Mouse (Mus musculus) limb, embryonic 11.5 days (tissue): ENCODE measurements around the gene Ipo9. TPM values are rescaled to one million over a fixed set of nuclear protein-coding genes. Genes with fewer than 3 reads are reported as not detected.

ENCODE experiments used
- ATAC-seq: fragments of 200-750 bp; cut with Nextera tagmentation; 2 replicates; pipeline ENCODE4 v1.8.0; 2017; ENCODE audit warnings: low read depth; ENCODE audit not compliant: insufficient number of reproducible peaks, low FRiP score, low TSS enrichment
- DNase-seq: peaks from one replicate; pipeline ENCODE4 v3.0.0-alpha.2; 2015; ENCODE audit warnings: low spot score
- H3K27ac ChIP-seq: fragments of 300-500 bp; sonication (generic); replicated peaks from 2 replicates; pipeline ENCODE4 v1.5.1; 2014; ENCODE audit warnings: low read depth, mild to moderate bottlenecking, low read length
- H3K27me3 ChIP-seq: fragments of 300-500 bp; sonication (generic); 2 replicates; pipeline ENCODE4 v1.6.1; 2014; ENCODE audit warnings: mild to moderate bottlenecking, low read length, mixed read lengths; ENCODE audit not compliant: control insufficient read depth, insufficient read depth
- H3K36me3 ChIP-seq: fragments of 300-500 bp; sonication (generic); 2 replicates; pipeline ENCODE4 v1.6.1; 2014; ENCODE audit warnings: mild to moderate bottlenecking, low read length, moderate library complexity, mixed read lengths; ENCODE audit not compliant: control insufficient read depth, insufficient read depth
- H3K4me1 ChIP-seq: fragments of 300-500 bp; sonication (generic); 2 replicates; pipeline ENCODE4 v1.6.1; 2014; ENCODE audit warnings: low read length, mixed read lengths; ENCODE audit not compliant: control insufficient read depth, insufficient read depth
- H3K4me2 ChIP-seq: fragments of 300-500 bp; sonication (generic); 2 replicates; pipeline ENCODE4 v1.6.1; 2014; ENCODE audit warnings: low read depth, mild to moderate bottlenecking, moderate library complexity; ENCODE audit not compliant: severe bottlenecking
- H3K4me3 ChIP-seq: fragments of 300-500 bp; sonication (generic); 2 replicates; pipeline ENCODE4 v1.5.1; 2014; ENCODE audit warnings: low read depth, low read length
- H3K9ac ChIP-seq: fragments of 300-500 bp; sonication (generic); 2 replicates; pipeline ENCODE4 v1.6.1; 2014; ENCODE audit warnings: mild to moderate bottlenecking, low read length
- H3K9me3 ChIP-seq: fragments of 300-500 bp; sonication (generic); 2 replicates; pipeline ENCODE4 v1.6.1; 2016; ENCODE audit warnings: low read length; ENCODE audit not compliant: control insufficient read depth
- WGBS: fragments of 180-500 bp; shearing (Covaris S2); extraction: QIAGEN DNeasy Blood & Tissue Kit; methylation state at CpG from one replicate; pipeline ENCODE4 v1.1.7; 2014; 5-methylcytosine and 5-hydroxymethylcytosine counted together
- polyA plus RNA-seq: library from polyadenylated mRNA; unstranded; fragments of >200 nt; fragmentation: Nextera tagmentation; extraction: Ambion mirVana; gene quantifications from 2 replicates; pipeline ENCODE4 v1.2.1, GENCODE M21; 2014

Gene Ipo9
- polyA plus RNA-seq, 1 experiment from 2014 or later: 191 TPM

DNA sequence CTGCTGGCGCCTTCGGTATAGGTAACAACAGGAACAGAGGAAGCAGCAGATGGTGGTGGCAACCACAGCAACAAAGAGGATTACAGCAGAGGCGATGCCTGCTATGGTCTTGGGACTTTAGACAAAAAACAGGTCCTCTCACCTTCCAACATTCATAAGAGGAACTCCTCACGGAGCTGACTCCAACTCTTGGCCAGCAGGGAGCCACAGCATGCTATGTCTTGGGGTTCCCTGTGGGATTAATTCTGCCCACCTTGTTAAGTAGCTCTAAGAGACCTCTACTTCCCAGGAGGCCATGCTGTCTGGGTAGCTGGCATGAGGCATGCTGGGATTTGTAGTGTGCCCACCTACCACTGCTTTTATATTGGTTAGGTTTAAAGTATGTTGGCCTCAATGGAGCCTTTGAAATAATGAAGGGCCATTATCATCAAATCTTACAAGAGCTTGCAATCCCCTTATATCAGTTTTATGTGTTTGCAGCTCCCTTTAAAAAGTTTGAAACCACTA, 57.1 kb downstream of the Ipo9 start:
- DNase-seq (no peak), ATAC-seq (no peak)
- WGBS: 67% methylated on average over 4 of the region's 4 CpGs
- H3K27ac ChIP-seq: no peak overlapping the region
- H3K4me3 ChIP-seq: no peak overlapping the region
- H3K36me3 ChIP-seq: no peaks in the 10 kb centered on the region; the same call in 1 of the 2 replicates
- no peaks in the 10 kb centered on the region for H3K27me3 ChIP-seq
- no peaks in the 10 kb centered on the region for H3K9me3 ChIP-seq
- peak overlapping the region; percentile 1; the same call in 1 of the 2 replicates for H3K4me2 ChIP-seq
- H3K4me1 ChIP-seq: peaks cover 18% of the 10 kb centered on the region
- no peak overlapping the region for H3K9ac ChIP-seq

DNA sequence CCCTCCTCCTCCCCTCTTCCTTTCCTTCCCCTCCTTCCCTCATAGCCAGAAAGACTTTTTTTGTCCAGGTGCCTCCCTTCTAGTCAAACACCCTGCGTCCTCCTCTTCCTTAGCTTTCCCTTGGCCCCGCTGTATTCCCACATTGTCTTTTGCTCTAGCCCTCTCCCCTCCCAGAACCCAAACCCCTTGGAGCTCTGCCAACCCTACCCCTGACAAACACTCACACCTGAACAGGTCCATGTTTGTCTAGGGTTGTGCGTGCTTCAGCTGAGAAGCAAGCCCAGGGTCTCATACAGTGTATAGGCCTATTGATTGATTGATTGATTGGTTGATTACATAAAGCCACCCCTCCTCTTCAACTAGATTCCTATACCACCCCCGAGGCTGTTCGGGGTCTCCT, 60.9 kb downstream of the Ipo9 start:
- Histone ChIP-seq H3K27me3 (no peaks in the 10 kb centered on the region), H3K4me3 (no peak overlapping the region), H3K36me3 (no peaks in the 10 kb centered on the region; the same call in 1 of the 2 replicates), H3K4me1 (peaks cover 16% of the 10 kb centered on the region; the same call in 1 of the 2 replicates), H3K4me2 (no peak overlapping the region), H3K9ac (no peak overlapping the region), H3K27ac (no peak overlapping the region), H3K9me3 (no peaks in the 10 kb centered on the region)
- DNase-seq (no peak), ATAC-seq (no peak)
- WGBS: 87% methylated on average over 5 of the region's 5 CpGs

DNA sequence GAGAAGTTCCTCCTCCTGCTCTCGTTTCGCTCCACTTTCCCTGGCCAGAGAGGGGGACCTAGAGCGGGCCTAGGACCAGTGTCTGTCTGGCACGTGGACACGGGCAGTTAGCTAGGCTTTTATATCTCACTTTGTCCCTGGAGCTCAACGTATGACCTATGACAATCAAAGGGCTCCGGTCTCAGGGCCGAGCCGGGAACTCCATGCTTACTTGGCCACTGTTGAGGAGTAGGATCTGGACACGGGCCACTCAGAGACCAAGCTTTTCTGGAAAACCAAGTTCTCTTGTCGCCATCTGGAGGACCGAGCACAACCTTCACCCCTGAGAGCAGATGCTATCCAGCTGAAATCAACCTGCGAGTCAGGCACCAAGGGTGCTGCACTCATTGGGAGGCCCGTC, 61.3 kb downstream of the Ipo9 start:
- peak overlapping the region; percentile 32 for H3K4me3 ChIP-seq
- no peak overlapping the region for H3K27ac ChIP-seq
- 9% methylated on average over 14 of the region's 14 CpGs for WGBS

DNA sequence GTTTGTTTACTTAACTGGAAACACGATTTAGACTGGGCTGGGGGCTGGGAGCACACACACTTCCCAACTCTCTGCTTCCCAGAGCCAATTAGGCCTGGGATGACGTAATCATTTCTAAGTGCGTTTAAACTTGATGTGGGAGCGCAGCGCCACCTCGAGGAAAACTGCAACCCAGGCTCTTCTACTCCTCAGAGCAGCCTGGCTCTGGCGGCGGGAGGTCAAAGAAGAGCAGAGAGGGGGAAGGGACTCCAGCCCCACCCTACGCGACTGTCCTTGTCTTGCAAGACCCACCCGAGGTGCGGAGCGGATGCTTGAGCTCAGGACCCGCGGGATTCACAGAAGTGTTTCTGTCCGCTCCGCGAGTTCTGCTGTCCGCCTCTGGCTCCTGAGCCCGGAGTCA, 62.1 kb downstream of the Ipo9 start:
- Histone ChIP-seq H3K9me3 (no peaks in the 10 kb centered on the region), H3K9ac (peak overlapping the region; percentile 48), H3K4me1 (peaks cover 9% of the 10 kb centered on the region; the same call in 1 of the 2 replicates), H3K4me2 (peak overlapping the region; percentile 88), H3K4me3 (peak overlapping the region; percentile 32), H3K27ac (no peak overlapping the region), H3K36me3 (no peaks in the 10 kb centered on the region; the same call in 1 of the 2 replicates), H3K27me3 (no peaks in the 10 kb centered on the region)
- DNase-seq (peak; percentile 92), ATAC-seq (peak; percentile 58)
- WGBS: under 1% methylated on average over 20 of the region's 20 CpGs

More for the DNA sequence above, 61.3 kb downstream of the Ipo9 start:
- Histone ChIP-seq H3K4me2 (peak overlapping the region; percentile 88), H3K9ac (0 out of 2 replicates have a peak overlapping the region, but pooled peaks have one; percentile 48), H3K36me3 (no peaks in the 10 kb centered on the region; the same call in 1 of the 2 replicates), H3K9me3 (no peaks in the 10 kb centered on the region), H3K27me3 (no peaks in the 10 kb centered on the region), H3K4me1 (peaks cover 11% of the 10 kb centered on the region; the same call in 1 of the 2 replicates)
- no peak for ATAC-seq
- DNase-seq: peak; percentile 57

DNA sequence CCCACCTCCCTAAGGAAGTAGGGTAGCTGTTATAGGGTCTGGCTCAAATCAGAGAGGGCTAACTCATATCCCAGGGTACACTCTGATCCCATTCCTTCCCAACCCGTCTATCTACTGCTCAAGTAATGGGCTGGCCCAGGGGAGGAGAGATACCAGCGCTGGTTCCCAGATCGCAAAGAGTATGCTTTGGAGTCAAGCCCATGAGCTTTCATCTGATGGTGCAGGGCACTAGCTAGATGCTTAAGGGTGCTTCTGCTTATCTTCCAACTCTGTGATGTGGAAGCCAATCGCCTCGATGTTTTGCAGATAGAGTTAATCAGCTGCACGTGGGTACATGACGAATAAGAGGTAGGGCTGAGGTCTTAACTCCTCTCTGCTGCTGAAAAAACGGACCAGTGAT, 62.7 kb downstream of the Ipo9 start:
- no peaks in the 10 kb centered on the region for H3K9me3 ChIP-seq
- H3K27me3 ChIP-seq: no peaks in the 10 kb centered on the region
- ATAC-seq (no peak), DNase-seq (no peak)
- peaks cover 9% of the 10 kb centered on the region; the same call in 1 of the 2 replicates for H3K4me1 ChIP-seq
- H3K4me2 ChIP-seq: no peak overlapping the region
- H3K36me3 ChIP-seq: no peaks in the 10 kb centered on the region; the same call in 1 of the 2 replicates
- no peak overlapping the region for H3K9ac ChIP-seq
- H3K27ac ChIP-seq: no peak overlapping the region
- 75% methylated on average over 8 of the region's 8 CpGs for WGBS
- no peak overlapping the region for H3K4me3 ChIP-seq

DNA sequence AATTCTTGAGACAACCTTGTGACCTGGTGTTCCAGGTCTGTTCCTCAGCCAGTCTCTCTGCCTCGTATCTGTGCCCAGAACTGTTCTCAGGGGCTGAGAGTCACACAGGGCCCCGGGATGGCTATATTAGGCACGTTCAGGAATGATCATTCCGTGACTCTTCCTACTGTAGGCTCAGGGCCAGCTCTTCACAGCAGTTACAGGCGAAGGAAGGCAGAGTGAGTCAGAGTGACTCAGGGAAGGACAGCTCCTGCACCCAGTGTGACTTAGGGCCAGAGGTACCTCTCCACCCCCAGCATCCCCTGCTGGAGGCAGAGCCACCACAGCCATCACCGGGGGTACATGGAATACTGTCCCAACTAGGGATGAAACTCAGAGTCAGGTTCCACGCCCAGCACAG, 63.3 kb downstream of the Ipo9 start:
- DNase-seq: no peak
- WGBS: 80% methylated on average over 7 of the region's 7 CpGs
- Histone ChIP-seq H3K4me2 (no peak overlapping the region), H3K27ac (no peak overlapping the region), H3K9ac (no peak overlapping the region), H3K9me3 (no peaks in the 10 kb centered on the region), H3K4me1 (peaks cover 9% of the 10 kb centered on the region; the same call in 1 of the 2 replicates), H3K4me3 (no peak overlapping the region), H3K27me3 (no peaks in the 10 kb centered on the region), H3K36me3 (no peaks in the 10 kb centered on the region; the same call in 1 of the 2 replicates)
- ATAC-seq: no peak

DNA sequence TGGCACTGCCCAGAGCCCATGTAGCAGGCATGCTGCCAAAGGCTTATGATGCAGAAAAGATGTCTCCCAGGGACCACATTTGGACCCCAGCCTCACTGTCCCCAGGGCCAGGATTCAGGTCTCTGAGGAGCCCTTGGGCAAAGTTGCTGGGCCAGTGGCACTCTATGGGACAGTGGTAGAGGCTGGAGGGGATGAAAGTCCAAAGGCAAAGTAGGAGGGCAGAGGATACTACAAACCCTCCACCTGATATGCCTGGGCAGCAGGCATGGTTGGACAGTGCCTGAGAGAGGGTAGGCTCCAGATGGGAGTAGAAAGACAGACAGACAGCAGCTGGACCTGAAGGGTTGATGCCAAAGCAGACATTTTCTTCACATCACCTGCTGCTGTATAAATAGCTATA, 63.9 kb downstream of the Ipo9 start:
- ATAC-seq: no peak
- no peaks in the 10 kb centered on the region for H3K9me3 ChIP-seq

DNA sequence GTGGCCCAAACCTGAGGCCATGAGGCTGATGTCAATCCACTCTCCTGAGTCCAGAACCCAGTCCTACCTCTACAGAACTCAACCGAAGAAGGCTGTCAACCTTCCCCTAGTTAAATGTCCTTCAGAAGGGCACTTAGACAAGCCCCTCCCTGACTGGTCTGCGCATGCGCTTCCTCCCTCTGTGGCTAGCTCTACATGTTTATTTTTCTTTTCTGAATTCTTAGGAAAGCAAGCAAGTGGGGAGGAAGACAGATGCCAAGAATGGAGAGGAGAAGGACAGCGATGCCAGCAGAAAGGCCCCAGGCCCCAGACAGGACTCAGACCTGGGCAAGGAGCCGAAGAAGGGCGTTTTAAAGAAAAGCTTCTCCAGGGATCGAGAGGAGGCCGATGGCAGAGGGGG, 66.9 kb downstream of the Ipo9 start:
- no peaks in the 10 kb centered on the region for H3K27me3 ChIP-seq
- H3K4me2 ChIP-seq: no peak overlapping the region
- ATAC-seq: no peak
- H3K4me1 ChIP-seq: peaks cover 3% of the 10 kb centered on the region; the same call in 1 of the 2 replicates
- no peaks in the 10 kb centered on the region for H3K9me3 ChIP-seq
- H3K27ac ChIP-seq: no peak overlapping the region
- no peak overlapping the region for H3K9ac ChIP-seq
- no peak for DNase-seq
- no peak overlapping the region for H3K4me3 ChIP-seq
- H3K36me3 ChIP-seq: no peaks in the 10 kb centered on the region
- 91% methylated on average over 8 of the region's 8 CpGs for WGBS

More for the DNA sequence above, 63.9 kb downstream of the Ipo9 start:
- no peaks in the 10 kb centered on the region for H3K36me3 ChIP-seq
- peaks cover 9% of the 10 kb centered on the region; the same call in 1 of the 2 replicates for H3K4me1 ChIP-seq
- no peak overlapping the region for H3K4me2 ChIP-seq
- DNase-seq: no peak
- no peaks in the 10 kb centered on the region for H3K27me3 ChIP-seq
- no peak overlapping the region for H3K4me3 ChIP-seq
- no peak overlapping the region for H3K9ac ChIP-seq
- H3K27ac ChIP-seq: no peak overlapping the region

DNA sequence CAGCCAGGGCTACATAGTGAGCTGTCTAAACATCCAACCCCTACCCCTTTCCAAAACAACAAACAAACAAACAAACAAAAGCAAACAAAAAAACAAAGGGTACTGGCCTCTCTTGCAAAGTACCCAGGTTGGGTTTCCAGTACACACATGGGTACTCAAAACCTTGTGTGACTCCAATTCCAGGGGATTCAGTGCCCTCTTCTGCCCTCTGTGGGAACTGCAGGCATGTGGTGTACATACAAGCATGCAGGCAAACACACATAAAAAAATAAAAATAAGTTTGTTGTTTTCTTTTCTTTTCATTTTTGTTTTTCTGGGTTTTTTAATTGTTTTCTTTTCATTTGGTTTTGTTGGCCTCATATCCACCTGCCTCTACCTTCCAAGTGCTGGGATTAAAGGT, 68.2 kb downstream of the Ipo9 start:
- H3K9me3 ChIP-seq: no peaks in the 10 kb centered on the region
- no peak for DNase-seq
- no peaks in the 10 kb centered on the region for H3K36me3 ChIP-seq

More for the DNA sequence above, 68.2 kb downstream of the Ipo9 start:
- H3K27me3 ChIP-seq: no peaks in the 10 kb centered on the region
- H3K9ac ChIP-seq: no peak overlapping the region
- H3K4me3 ChIP-seq: no peak overlapping the region
- ATAC-seq: no peak
- H3K27ac ChIP-seq: no peak overlapping the region
- no peaks in the 10 kb centered on the region for H3K4me1 ChIP-seq
- H3K4me2 ChIP-seq: no peak overlapping the region
